Mouse (Mus musculus) liver, embryonic 11.5 days (tissue): ENCODE measurements around the gene Th. TPM values are rescaled to one million over a fixed set of nuclear protein-coding genes. Genes with fewer than 3 reads are reported as not detected.
A peak's percentile ranks its signal among the peaks of the same experiment; 100 is the strongest.

Experiments used
- ATAC-seq: fragments of 200-750 bp; cut with Nextera tagmentation; replicated peaks from 2 replicates; pipeline ENCODE4 v1.8.0; 2017; ENCODE audit warnings: moderate number of reproducible peaks, mild to moderate bottlenecking, moderate TSS enrichment, moderate library complexity; ENCODE audit not compliant: low FRiP score
- DNase-seq: peaks from one replicate; pipeline ENCODE4 v3.0.0-alpha.2; 2017; ENCODE audit warnings: low spot score
- H3K27ac ChIP-seq: fragments of 300-500 bp; sonication (generic); 2 replicates; pipeline ENCODE4 v1.5.1; 2014; ENCODE audit warnings: mild to moderate bottlenecking, low read depth, low read length, control low read depth
- H3K27me3 ChIP-seq: fragments of 300-500 bp; sonication (generic); replicated peaks from 2 replicates; pipeline ENCODE4 v1.6.1; 2014; ENCODE audit warnings: low read length, mixed read lengths; ENCODE audit not compliant: control insufficient read depth, insufficient read depth
- H3K36me3 ChIP-seq: fragments of 300-500 bp; sonication (generic); 2 replicates; pipeline ENCODE4 v1.6.1; 2014; ENCODE audit warnings: mild to moderate bottlenecking, low read length, moderate library complexity, mixed read lengths; ENCODE audit not compliant: control insufficient read depth, insufficient read depth
- H3K4me1 ChIP-seq: fragments of 300-500 bp; sonication (generic); replicated peaks from 2 replicates; pipeline ENCODE4 v1.6.1; 2014; ENCODE audit warnings: low read length, mixed read lengths; ENCODE audit not compliant: control insufficient read depth, insufficient read depth
- H3K4me2 ChIP-seq: fragments of 300-500 bp; sonication (generic); 2 replicates; pipeline ENCODE4 v1.6.1; 2014; ENCODE audit warnings: mild to moderate bottlenecking, control low read depth, moderate library complexity
- H3K4me3 ChIP-seq: fragments of 300-500 bp; sonication (generic); 2 replicates; pipeline ENCODE4 v1.5.1; 2014; ENCODE audit warnings: low read depth, low read length, control low read depth
- H3K9ac ChIP-seq: fragments of 300-500 bp; sonication (generic); 2 replicates; pipeline ENCODE4 v1.6.1; 2014; ENCODE audit warnings: low read depth, low read length, control low read depth
- H3K9me3 ChIP-seq: fragments of 300-500 bp; sonication (generic); 2 replicates; pipeline ENCODE4 v1.6.1; 2016; ENCODE audit warnings: low read length, inconsistent platforms, mixed read lengths; ENCODE audit not compliant: control insufficient read depth
- WGBS: fragments of 180-500 bp; shearing (Covaris S2); extraction: QIAGEN DNeasy Blood & Tissue Kit; methylation state at CpG from one replicate; pipeline ENCODE4 v1.1.7; 2014; 5-methylcytosine and 5-hydroxymethylcytosine counted together
- polyA plus RNA-seq: library from polyadenylated mRNA; unstranded; fragments of >200 nt; fragmentation: Nextera tagmentation; extraction: Ambion mirVana; gene quantifications from 2 replicates; pipeline ENCODE4 v1.2.1, GENCODE M21; 2014

Gene Th
- polyA plus RNA-seq, 1 experiment from 2014 or later: 0.26 TPM

DNA sequence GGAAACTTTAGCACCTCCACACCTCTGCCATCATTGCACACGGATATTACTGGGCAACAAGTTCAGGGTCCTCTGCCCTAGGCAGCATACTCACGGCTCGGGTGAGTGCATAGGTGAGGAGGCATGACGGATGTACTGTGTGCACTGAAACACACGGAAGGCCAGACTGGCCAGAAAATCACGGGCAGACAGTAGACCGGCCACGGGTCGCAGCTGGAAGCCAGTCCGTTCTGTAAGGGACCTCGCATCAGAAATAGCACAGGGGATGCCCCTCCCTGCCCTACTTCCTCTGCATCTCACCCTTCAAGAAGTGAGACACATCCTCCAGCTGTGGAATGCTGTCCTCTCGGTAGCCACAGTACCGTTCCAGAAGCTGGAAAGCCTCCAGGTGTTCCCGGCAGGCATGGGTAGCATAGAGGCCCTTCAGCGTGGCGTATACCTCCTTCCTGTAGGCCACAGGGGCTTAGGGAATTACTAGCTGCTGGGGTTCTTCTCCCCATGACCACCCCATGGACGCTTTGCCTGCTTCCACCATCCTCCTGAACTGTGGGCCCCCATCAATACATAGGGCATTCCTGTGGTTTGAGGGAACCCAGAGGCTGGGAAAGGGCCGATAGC, 35.6 kb downstream of the Th start:
- no peak overlapping the region for H3K27ac ChIP-seq
- H3K4me3 ChIP-seq: no peak overlapping the region
- no peaks in the 10 kb centered on the region for H3K36me3 ChIP-seq
- DNase-seq (peak; percentile 18), ATAC-seq (no peak)
- no peak overlapping the region for H3K4me2 ChIP-seq
- WGBS: 77% methylated on average over 18 of the region's 18 CpGs
- H3K27me3 ChIP-seq: peaks cover 25% of the 10 kb centered on the region
- no peak overlapping the region for H3K9ac ChIP-seq
- H3K9me3 ChIP-seq: no peaks in the 10 kb centered on the region
- no peaks in the 10 kb centered on the region for H3K4me1 ChIP-seq

DNA sequence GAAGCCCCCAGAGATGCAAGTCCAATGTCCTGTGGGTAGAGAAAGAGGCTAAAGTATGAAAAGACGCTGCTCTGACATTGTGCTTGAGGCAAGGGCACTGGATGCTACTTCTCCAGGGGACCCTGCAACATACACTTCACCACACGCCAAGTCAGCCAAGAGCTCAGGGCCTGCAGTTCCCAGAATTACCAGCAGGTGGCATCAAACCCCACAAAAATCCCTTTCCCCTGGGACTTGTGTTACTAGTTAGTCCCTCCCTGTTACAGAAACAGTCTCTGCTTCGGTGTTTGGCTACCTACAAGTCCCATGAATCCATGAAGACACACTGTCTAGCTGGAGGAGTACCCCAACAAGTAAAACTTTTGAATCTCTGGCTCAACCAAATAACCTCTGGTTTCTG, 36.3 kb downstream of the Th start:
- Histone ChIP-seq H3K27me3 (peaks cover 22% of the 10 kb centered on the region), H3K4me2 (no peak overlapping the region), H3K4me1 (no peaks in the 10 kb centered on the region), H3K9me3 (no peaks in the 10 kb centered on the region), H3K27ac (no peak overlapping the region), H3K36me3 (no peaks in the 10 kb centered on the region), H3K9ac (no peak overlapping the region), H3K4me3 (no peak overlapping the region)
- DNase-seq (peak; percentile 82), ATAC-seq (peak; percentile 47; the same call in 1 of the 2 replicates)
- 5% methylated on average over 3 of the region's 3 CpGs for WGBS

DNA sequence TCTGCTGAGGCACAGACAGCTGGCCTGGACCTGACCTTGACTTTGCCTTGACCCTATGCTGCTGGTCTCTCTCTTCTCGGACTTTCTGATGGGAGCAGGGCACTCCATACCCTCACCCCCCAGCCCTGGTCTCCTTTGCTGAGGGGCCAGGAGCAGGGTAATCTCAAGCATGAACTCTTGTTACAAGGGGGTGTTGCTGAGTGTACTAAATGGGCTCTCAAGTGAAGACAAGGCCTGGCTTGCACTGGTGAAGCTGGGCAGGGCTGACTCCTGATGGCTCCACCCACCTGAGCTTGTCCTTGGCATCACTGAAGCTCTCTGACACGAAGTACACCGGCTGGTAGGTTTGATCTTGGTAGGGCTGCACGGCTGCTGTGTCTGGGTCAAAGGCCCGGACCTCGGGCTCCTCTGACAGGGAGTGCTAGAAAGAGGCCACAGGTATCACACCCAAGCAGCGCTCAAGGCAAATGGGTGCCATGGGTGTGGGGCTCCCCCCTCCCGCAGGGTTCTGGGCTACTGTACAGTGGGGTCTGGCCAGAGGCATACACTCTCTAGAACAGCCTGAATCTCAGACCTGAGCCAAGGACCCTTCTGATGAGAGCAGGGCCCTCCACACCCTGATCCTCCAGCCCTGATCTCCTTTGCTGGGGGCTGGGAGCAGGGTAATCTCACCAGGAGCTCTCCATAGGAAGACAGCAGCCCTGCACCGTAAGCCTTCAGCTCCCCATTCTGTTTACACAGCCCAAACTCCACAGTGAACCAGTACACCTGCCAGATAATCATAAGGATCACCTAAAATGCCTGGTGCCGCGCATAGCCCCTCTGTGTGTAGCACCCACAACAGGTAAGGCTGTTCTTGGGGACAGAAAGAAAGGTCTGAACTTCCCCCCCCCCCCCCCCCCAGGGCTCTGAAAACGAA, 36.9 kb downstream of the Th start:
- no peaks in the 10 kb centered on the region for H3K9me3 ChIP-seq
- H3K27me3 ChIP-seq: peaks cover 22% of the 10 kb centered on the region
- ATAC-seq: no peak; the same call in 1 of the 2 replicates
- no peaks in the 10 kb centered on the region for H3K4me1 ChIP-seq
- 54% methylated on average over 12 of the region's 12 CpGs for WGBS
- H3K4me3 ChIP-seq: no peak overlapping the region
- H3K27ac ChIP-seq: no peak overlapping the region
- no peak overlapping the region for H3K9ac ChIP-seq
- DNase-seq: peak; percentile 31
- H3K4me2 ChIP-seq: no peak overlapping the region
- H3K36me3 ChIP-seq: no peaks in the 10 kb centered on the region

DNA sequence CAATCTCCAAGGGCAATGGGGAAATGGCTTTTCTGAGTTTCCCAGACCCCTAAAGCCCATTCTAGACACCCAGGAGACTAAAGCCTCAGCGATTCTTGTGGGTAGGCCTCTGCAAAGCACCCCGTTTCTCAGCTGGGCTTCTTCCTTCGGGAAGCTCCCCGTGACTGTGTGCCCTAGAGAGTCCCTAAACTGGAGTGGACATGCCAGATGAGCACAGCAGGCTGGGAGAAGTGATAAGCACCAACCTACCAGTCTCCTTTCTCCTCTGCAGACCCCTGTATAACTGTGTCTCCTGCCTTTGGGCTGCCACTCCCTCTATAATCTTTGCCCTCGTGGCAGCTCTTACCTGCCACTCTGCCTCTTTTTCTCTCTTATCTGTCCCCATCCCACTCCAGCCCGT, 37.6 kb downstream of the Th start:
- DNase-seq (no peak), ATAC-seq (no peak)
- no peak overlapping the region for H3K9ac ChIP-seq
- H3K27me3 ChIP-seq: peaks cover 15% of the 10 kb centered on the region
- WGBS: 60% methylated on average over 6 of the region's 6 CpGs
- no peaks in the 10 kb centered on the region for H3K9me3 ChIP-seq
- no peaks in the 10 kb centered on the region for H3K4me1 ChIP-seq
- H3K4me3 ChIP-seq: no peak overlapping the region
- H3K27ac ChIP-seq: no peak overlapping the region
- H3K36me3 ChIP-seq: no peaks in the 10 kb centered on the region
- no peak overlapping the region for H3K4me2 ChIP-seq

DNA sequence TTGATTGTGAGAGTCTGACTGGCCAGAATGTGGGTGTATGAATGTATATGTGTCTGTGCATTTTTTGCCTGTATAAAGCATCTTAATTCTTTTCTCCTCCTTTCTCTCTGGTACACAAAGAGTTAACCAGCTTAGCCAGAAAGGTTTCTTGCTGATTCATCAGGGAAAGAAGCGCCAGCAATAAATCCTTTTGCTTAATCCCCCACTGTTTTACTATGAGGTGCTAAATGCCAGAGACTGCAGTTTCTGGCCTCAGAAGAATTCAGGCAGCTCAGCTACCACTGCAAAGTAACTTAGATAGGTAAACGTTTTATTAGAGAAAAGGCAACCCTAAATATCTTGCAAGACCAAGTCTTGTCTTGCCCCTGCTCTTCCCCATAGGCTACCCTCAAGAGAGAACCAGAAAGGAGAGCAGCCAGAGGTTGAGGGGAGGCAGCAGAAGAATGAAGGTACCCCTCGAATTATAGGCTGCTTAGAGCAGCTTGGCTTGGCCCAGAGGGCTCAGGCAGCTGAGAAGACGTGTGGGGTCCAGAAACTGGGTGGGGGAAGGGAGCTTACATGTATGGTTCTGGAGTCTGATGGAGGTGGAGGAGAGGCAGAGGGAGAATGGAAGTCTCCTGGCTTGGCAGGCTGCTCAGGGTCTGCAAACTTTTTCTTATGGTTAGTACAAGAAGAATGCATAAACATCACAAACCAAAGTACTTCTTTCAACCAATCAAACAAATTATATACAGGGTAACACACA, 61.3 kb downstream of the Th start:
- WGBS: 9% methylated on average over 4 of the region's 4 CpGs
- H3K9ac ChIP-seq: no peak overlapping the region
- DNase-seq (no peak), ATAC-seq (no peak)
- H3K9me3 ChIP-seq: no peaks in the 10 kb centered on the region
- no peak overlapping the region for H3K4me3 ChIP-seq
- no peaks in the 10 kb centered on the region for H3K4me1 ChIP-seq
- no peaks in the 10 kb centered on the region for H3K36me3 ChIP-seq
- no peaks in the 10 kb centered on the region for H3K27me3 ChIP-seq
- no peak overlapping the region for H3K27ac ChIP-seq
- no peak overlapping the region for H3K4me2 ChIP-seq

DNA sequence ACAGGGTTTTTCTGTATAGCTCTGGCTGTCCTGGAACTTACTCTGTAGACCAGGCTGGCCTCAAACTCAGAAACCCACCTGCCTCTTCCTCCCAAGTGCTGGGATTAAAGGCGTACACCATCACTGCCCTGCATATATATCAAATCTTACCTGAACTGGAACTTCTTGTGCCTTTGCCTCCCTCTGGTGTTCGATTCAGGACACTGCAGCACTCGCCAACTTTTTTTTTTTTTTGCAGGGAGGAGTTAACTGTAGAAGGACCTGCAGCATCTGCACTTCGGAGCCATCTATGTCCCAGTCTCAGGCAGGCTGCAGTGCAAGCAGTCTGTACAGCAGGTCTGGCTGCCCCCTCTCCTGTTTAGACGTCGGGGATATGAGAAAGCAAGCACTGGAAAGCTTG, 80.2 kb downstream of the Th start:
- no peak overlapping the region for H3K9ac ChIP-seq
- ATAC-seq (no peak), DNase-seq (no peak)
- no peaks in the 10 kb centered on the region for H3K36me3 ChIP-seq
- 14% methylated on average over 6 of the region's 6 CpGs for WGBS
- no peak overlapping the region for H3K4me2 ChIP-seq
- no peak overlapping the region for H3K27ac ChIP-seq
- H3K9me3 ChIP-seq: no peaks in the 10 kb centered on the region
- H3K4me1 ChIP-seq: no peaks in the 10 kb centered on the region
- no peak overlapping the region for H3K4me3 ChIP-seq
- H3K27me3 ChIP-seq: no peaks in the 10 kb centered on the region

Other genes starting within 250 kb of the Th start
- not detected in 2 replicates for gene Ins2, start 187.7 kb downstream of the Th start, polyA plus RNA-seq
- 1.5 and 1.8 TPM in 2 replicates for gene Ascl2, start 38.1 kb upstream of the Th start, polyA plus RNA-seq
- gene Tspan32, start 73.9 kb upstream of the Th start, polyA plus RNA-seq: 115 and 118 TPM in 2 replicates
- gene Cd81, start 121.6 kb upstream of the Th start, polyA plus RNA-seq: 273 and 276 TPM in 2 replicates
- 48.9 and 52.2 TPM in 2 replicates for gene Tssc4, start 138.1 kb upstream of the Th start, polyA plus RNA-seq
- 1.2 and 1.3 TPM in 2 replicates for gene Trpm5, start 163.5 kb upstream of the Th start, polyA plus RNA-seq
- gene Kcnq1, start 175.2 kb upstream of the Th start, polyA plus RNA-seq: 0.59 and 1.2 TPM in 2 replicates